8 mouse cellular contexts compared by ENCODE assay signal in genomic region chr11:73199230-73199712, GRCm38 (mm10). TPM values are rescaled to one million over a fixed set of nuclear protein-coding genes. Genes with fewer than 3 reads are reported as not detected.
A peak's percentile ranks its signal among the peaks of the same experiment; 100 is the strongest.
DNase-seq lines count a peak whose midpoint lies in the region; ATAC-seq and TF ChIP-seq lines count a peak whose summit lies in the region.

Gene Shpk (plus strand): TSS chr11:73199460.

- H3K36me3 ChIP-seq in embryonic facial prominence, embryonic 15.5 days, result peaks cover 6% of the 10 kb centered on the region; the same call in 1 of the 2 replicates
- no peaks in the 10 kb centered on the region for H3K36me3 ChIP-seq in kidney, embryonic 14.5 days (ENCODE audit: control insufficient read depth, insufficient read depth, low read length)
- H3K36me3 ChIP-seq in limb, embryonic 15.5 days, result 0 out of 2 replicates have a peak, but pooled peaks cover 8% of the 10 kb centered on the region

- peak; percentile 96 for DNase-seq in 416B (ENCODE audit: low read depth)
- DNase-seq in heart, adult 9 months (ENCODE audit: low spot score in 2 of 2), result peak; percentile 96
- DNase-seq in monocyte, adult 2 months (ENCODE audit: low read depth in 1 of 2, low spot score in 2 of 2), result peak; percentile 86
- DNase-seq in spleen, postnatal 36 days (ENCODE audit: low spot score in 2 of 2), result peak; percentile 93 to 96

- peak within 1 kb of the TSS; percentile 92 for H3K4me3 ChIP-seq in bone marrow, adult 2 months (replicated peaks; ENCODE audit: control insufficient read depth, low read depth, low read length)
- peak within 1 kb of the TSS; percentile 82 for H3K4me3 ChIP-seq in embryonic facial prominence, embryonic 15.5 days (replicated peaks)
- H3K4me3 ChIP-seq in kidney, embryonic 14.5 days (ENCODE audit: low read length), result peak within 1 kb of the TSS; percentile 57
- peak within 1 kb of the TSS; percentile 77 for H3K4me3 ChIP-seq in limb, embryonic 15.5 days

- H3K4me1 ChIP-seq in bone marrow, adult 2 months (ENCODE audit: control insufficient read depth, insufficient read depth, low read length), result no peaks in the 10 kb centered on the region
- H3K4me1 ChIP-seq in embryonic facial prominence, embryonic 15.5 days, result peaks cover 18% of the 10 kb centered on the region
- H3K4me1 ChIP-seq in kidney, embryonic 14.5 days (ENCODE audit: control insufficient read depth, insufficient read depth, low read length), result no peaks in the 10 kb centered on the region
- H3K4me1 ChIP-seq in limb, embryonic 15.5 days, result peaks cover 22% of the 10 kb centered on the region

- WGBS in bone marrow, adult 2 months, result under 1% methylated on average over 32 of the region's 32 CpGs
- WGBS in embryonic facial prominence, embryonic 15.5 days, result under 1% methylated on average over 32 of the region's 32 CpGs
- under 1% methylated on average over 32 of the region's 32 CpGs for WGBS in kidney, embryonic 14.5 days
- under 1% methylated on average over 32 of the region's 32 CpGs for WGBS in limb, embryonic 15.5 days

- TF ChIP-seq CTCF in bone marrow, adult 2 months (IDR thresholded peaks at IDR 0.05; ENCODE audit: control insufficient read depth, insufficient read depth, low read length), result no peak

- H3K4me2 ChIP-seq in embryonic facial prominence, embryonic 15.5 days (replicated peaks), result peak within 1 kb of the TSS; percentile 94
- H3K4me2 ChIP-seq in kidney, embryonic 14.5 days (replicated peaks; ENCODE audit: low read depth, low read length), result peak within 1 kb of the TSS; percentile 83
- peak within 1 kb of the TSS; percentile 95 for H3K4me2 ChIP-seq in limb, embryonic 15.5 days

- H3K9me3 ChIP-seq in embryonic facial prominence, embryonic 15.5 days (replicated peaks), result no peaks in the 10 kb centered on the region
- no peaks in the 10 kb centered on the region for H3K9me3 ChIP-seq in kidney, embryonic 14.5 days (ENCODE audit: control insufficient read depth, low read length)
- no peaks in the 10 kb centered on the region for H3K9me3 ChIP-seq in limb, embryonic 15.5 days

- H3K27me3 ChIP-seq in embryonic facial prominence, embryonic 15.5 days, result no peaks in the 10 kb centered on the region
- H3K27me3 ChIP-seq in kidney, embryonic 14.5 days (ENCODE audit: control insufficient read depth, insufficient read depth, low read length), result no peaks in the 10 kb centered on the region
- H3K27me3 ChIP-seq in limb, embryonic 15.5 days, result no peaks in the 10 kb centered on the region

- peak within 1 kb of the TSS; percentile 73 for H3K9ac ChIP-seq in embryonic facial prominence, embryonic 15.5 days
- H3K9ac ChIP-seq in kidney, embryonic 14.5 days (ENCODE audit: low read depth, low read length), result peak within 1 kb of the TSS; percentile 63
- peak within 1 kb of the TSS; percentile 85 for H3K9ac ChIP-seq in limb, embryonic 15.5 days

- H3K27ac ChIP-seq in bone marrow, adult 2 months (ENCODE audit: control insufficient read depth, insufficient read depth, low read depth, low read length, poor library complexity), result peak within 1 kb of the TSS; percentile 51
- H3K27ac ChIP-seq in embryonic facial prominence, embryonic 15.5 days (replicated peaks), result no peak within 1 kb of the TSS
- no peak within 1 kb of the TSS for H3K27ac ChIP-seq in kidney, embryonic 14.5 days (ENCODE audit: low read depth, low read length)
- H3K27ac ChIP-seq in limb, embryonic 15.5 days, result 0 out of 2 replicates have a peak within 1 kb of the TSS, but pooled peaks have one; percentile 61

- TF ChIP-seq POLR2A in bone marrow, adult 2 months (IDR thresholded peaks at IDR 0.05; ENCODE audit: borderline replicate concordance, control insufficient read depth, low read depth, low read length), result peak; percentile 77; the same call in 1 of the 2 replicates

- ATAC-seq in embryonic facial prominence, embryonic 15.5 days (ENCODE audit: insufficient number of reproducible peaks, low FRiP score, low TSS enrichment, low read depth), result peak; percentile 96
- ATAC-seq in kidney, embryonic 14.5 days (ENCODE audit: low FRiP score, low TSS enrichment), result peak; percentile 97
- peak; percentile 95 for ATAC-seq in limb, embryonic 15.5 days (ENCODE audit: insufficient number of reproducible peaks, low FRiP score, low TSS enrichment, low read depth)

RNA-seq across cellular contexts. Expression of gene Shpk, which starts in this region (rescaled TPM):
- polyA plus RNA-seq in bone marrow, adult 2 months (2011; ENCODE audit: insufficient read depth, insufficient read length, low replicate concordance, missing spikeins), result 0.81 and 1.4 TPM in 2 replicates
- polyA plus RNA-seq in embryonic facial prominence, embryonic 15.5 days (2015; fragmentation: Nextera tagmentation; extraction: Ambion mirVana), result 2.7 and 2.9 TPM in 2 replicates
- polyA plus RNA-seq in kidney, embryonic 14.5 days (2014; fragmentation: Nextera tagmentation; extraction: Ambion mirVana), result 0.77 and 1.1 TPM in 2 replicates
- 2.8 and 3.0 TPM in 2 replicates for polyA plus RNA-seq in limb, embryonic 15.5 days (2015; fragmentation: Nextera tagmentation; extraction: Ambion mirVana)

Comparison
In these comparisons a context has a peak if more than half of its experiments do, and no peak if none do; other contexts are left out.
1. H3K27ac ChIP-seq: peak in bone marrow, adult 2 months (single experiment) and limb, embryonic 15.5 days (single experiment); none in embryonic facial prominence, embryonic 15.5 days (single experiment) and kidney, embryonic 14.5 days (single experiment).
2. Peak in every context shown above with its lines, with median percentiles within 50 percentile points of each other: DNase-seq, H3K4me3 ChIP-seq, ATAC-seq, H3K4me2 ChIP-seq and H3K9ac ChIP-seq.